Mouse (Mus musculus): Measurements from ENCODE around the gene Bmpr2. TPM values are rescaled to one million over a fixed set of nuclear protein-coding genes. Genes with fewer than 3 reads are reported as not detected.

Bmpr2 gene
- polyA plus RNA-seq, 1 experiment: 3.7 TPM

DNA sequence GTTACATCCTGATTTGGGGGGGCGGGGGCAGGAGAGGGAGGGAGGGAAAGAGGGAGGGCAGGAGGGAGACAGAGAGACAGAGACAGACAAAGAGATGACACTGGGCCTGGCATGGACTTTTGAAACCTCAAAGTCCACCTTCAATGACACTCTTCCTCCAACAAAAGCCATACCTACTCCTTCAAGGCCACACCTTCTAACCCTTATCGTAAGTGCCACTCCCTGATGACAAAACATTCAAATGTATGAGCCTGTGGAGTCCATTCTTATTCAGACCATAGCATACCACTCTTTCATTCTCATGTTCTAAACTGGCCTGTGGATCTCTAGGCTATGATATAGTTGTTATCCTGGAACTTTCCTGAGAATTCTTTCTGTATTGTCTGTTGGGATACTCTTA is 161.2 kb downstream of the Bmpr2 start:
- no peak for TF ChIP-seq USF1 (IDR thresholded peaks at IDR 0.05; ENCODE audit: low read depth)
- Histone ChIP-seq H3K36me3 (ENCODE audit: control insufficient read depth, insufficient read depth) (no peaks in the 10 kb centered on the region), H3K27me3 (ENCODE audit: control insufficient read depth, insufficient read depth, insufficient read length) (no peaks in the 10 kb centered on the region), H3ac (ENCODE audit: control insufficient read depth, insufficient read length, low read depth) (no peak overlapping the region), H3K79me3 (ENCODE audit: low read depth) (peaks cover 48% of the 10 kb centered on the region), H3K79me2 (ENCODE audit: control insufficient read depth, insufficient read depth) (peaks cover 77% of the 10 kb centered on the region), H3K4me3 (ENCODE audit: insufficient read depth, poor library complexity, severe bottlenecking) (no peak overlapping the region)

- Histone ChIP-seq H3K27me3 (ENCODE audit: control insufficient read depth, insufficient read depth, insufficient read length) (no peaks in the 10 kb centered on the region), H3K4me3 (ENCODE audit: insufficient read depth, poor library complexity, severe bottlenecking) (no peak overlapping the region), H3K36me3 (ENCODE audit: control insufficient read depth, insufficient read depth) (no peaks in the 10 kb centered on the region), H3K79me2 (ENCODE audit: control insufficient read depth, insufficient read depth) (peaks cover 73% of the 10 kb centered on the region), H3ac (ENCODE audit: control insufficient read depth, insufficient read length, low read depth) (no peak overlapping the region), H3K79me3 (ENCODE audit: low read depth) (peaks cover 33% of the 10 kb centered on the region)
- TF ChIP-seq MAX (IDR thresholded peaks at IDR 0.05) (no peak), FOSL1 (IDR thresholded peaks at IDR 0.05; ENCODE audit: insufficient read depth, low read length, poor library complexity, severe bottlenecking) (no peak), USF1 (IDR thresholded peaks at IDR 0.05; ENCODE audit: low read depth) (no peak), CTCF (IDR thresholded peaks at IDR 0.05; ENCODE audit: control insufficient read depth, insufficient read depth, insufficient read length) (no peak), MYOG (IDR thresholded peaks at IDR 0.05; ENCODE audit: control insufficient read depth, extremely low read depth, insufficient read length) (no peak), MYOD1 (IDR thresholded peaks at IDR 0.05; ENCODE audit: control insufficient read depth, insufficient read length, low read depth) (no peak), CEBPB (IDR thresholded peaks at IDR 0.05; ENCODE audit: low read depth) (no peak)
Measured at GRCm38 (mm10) chr1:59926021-59926672, 162.9 kb downstream of the Bmpr2 start.

DNA sequence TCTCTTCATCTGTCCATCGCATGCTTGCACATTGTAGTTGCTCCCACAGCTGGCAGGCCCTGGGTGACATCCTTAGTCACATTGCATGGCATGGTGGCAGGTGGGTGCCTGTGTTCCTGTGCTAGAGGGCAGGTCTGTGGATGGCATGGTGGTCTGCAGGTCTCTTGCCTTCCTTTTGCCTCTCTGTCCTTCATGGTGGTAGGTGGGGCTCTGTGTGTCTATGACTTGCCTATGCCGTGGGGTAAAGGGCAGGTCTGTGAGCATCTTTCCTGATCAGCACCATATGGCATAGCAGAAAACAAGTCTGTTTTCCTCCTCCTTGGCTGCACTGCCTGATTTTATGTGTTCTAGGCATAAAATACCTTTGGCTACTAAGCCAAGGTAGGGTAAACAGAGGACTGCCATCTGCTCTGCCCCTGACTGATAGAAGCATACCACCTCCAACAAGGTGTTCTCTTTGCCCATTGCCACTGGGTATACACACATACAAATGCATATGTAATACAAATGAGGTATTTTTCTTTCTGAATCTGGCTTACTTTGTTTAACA is 164.0 kb downstream of the Bmpr2 start:
- H3K36me3 ChIP-seq (ENCODE audit: control insufficient read depth, insufficient read depth): no peaks in the 10 kb centered on the region
- no peak for TF ChIP-seq USF1 (IDR thresholded peaks at IDR 0.05; ENCODE audit: low read depth)
- TF ChIP-seq CTCF (IDR thresholded peaks at IDR 0.05; ENCODE audit: control insufficient read depth, insufficient read depth, insufficient read length): no peak
- no peak for TF ChIP-seq MAX (IDR thresholded peaks at IDR 0.05)
- no peak for TF ChIP-seq MYOG (IDR thresholded peaks at IDR 0.05; ENCODE audit: control insufficient read depth, extremely low read depth, insufficient read length)
- no peak for TF ChIP-seq FOSL1 (IDR thresholded peaks at IDR 0.05; ENCODE audit: insufficient read depth, low read length, poor library complexity, severe bottlenecking)
- no peak for TF ChIP-seq CEBPB (IDR thresholded peaks at IDR 0.05; ENCODE audit: low read depth)
- no peak for TF ChIP-seq MYOD1 (IDR thresholded peaks at IDR 0.05; ENCODE audit: control insufficient read depth, insufficient read length, low read depth)
- H3K79me3 ChIP-seq (ENCODE audit: low read depth): peaks cover 24% of the 10 kb centered on the region
- no peak overlapping the region for H3ac ChIP-seq (ENCODE audit: control insufficient read depth, insufficient read length, low read depth)
- peaks cover 73% of the 10 kb centered on the region for H3K79me2 ChIP-seq (ENCODE audit: control insufficient read depth, insufficient read depth)
- no peak overlapping the region for H3K4me3 ChIP-seq (ENCODE audit: insufficient read depth, poor library complexity, severe bottlenecking)
- H3K27me3 ChIP-seq (ENCODE audit: control insufficient read depth, insufficient read depth, insufficient read length): no peaks in the 10 kb centered on the region

Other genes starting within 250 kb of the Bmpr2 start
- gene Gm973, start 247.1 kb upstream of the Bmpr2 start, polyA plus RNA-seq (2012; fragmentation: generic; extraction: Trizol): not detected
- 97.7 TPM for gene Sumo1, start 92.6 kb upstream of the Bmpr2 start, polyA plus RNA-seq (2012; fragmentation: generic; extraction: Trizol)
- 88.7 TPM for gene Nop58, start 78.4 kb upstream of the Bmpr2 start, polyA plus RNA-seq (2012; fragmentation: generic; extraction: Trizol)
- gene Fam117b, start 149.6 kb downstream of the Bmpr2 start, polyA plus RNA-seq (2012; fragmentation: generic; extraction: Trizol): 5.8 TPM